Mouse (Mus musculus): Measurements from ENCODE around the gene Gm20716.
"Not testable (repeated sequence)": the region's sequence is repeated elsewhere in the genome, so short reads cannot be mapped to it uniquely, and the experiment has no call there.

Gm20716 gene

DNA sequence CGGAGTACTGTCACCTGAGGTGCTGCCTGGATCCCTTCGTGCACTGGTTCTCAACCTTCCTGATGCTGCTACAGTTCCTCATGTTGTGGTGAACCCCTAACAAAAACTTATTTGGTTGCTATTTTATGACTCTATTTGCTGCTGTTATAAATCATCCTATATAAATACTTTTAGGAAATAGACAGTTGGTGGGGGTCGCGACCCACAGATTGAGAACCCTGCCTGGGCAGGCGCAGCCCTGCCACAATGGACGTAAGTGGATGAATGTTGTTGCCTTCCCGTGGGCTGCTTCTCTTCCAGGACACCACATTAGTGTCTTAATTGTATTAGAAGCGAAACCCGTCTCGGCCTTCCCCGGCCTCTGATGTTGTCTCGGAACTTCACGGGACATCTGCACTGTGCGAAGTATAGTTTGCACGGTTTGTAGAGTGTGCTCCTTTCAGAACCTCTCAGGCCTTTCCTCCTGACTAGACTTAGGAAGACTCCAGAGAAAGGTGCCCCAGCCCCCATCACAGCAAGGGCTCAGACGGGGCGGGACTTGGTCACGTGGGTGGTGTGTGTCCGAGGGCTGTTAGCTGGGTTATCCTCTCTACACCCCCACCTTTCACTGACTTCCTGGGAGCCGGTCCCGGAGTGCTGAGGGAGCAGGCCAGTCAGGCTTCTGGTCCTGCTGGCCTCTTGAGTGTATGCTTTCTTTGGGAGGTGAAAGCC lies 63.3 kb downstream of the Gm20716 start:
- no peak for DNase-seq (ENCODE audit: low spot score)

DNA sequence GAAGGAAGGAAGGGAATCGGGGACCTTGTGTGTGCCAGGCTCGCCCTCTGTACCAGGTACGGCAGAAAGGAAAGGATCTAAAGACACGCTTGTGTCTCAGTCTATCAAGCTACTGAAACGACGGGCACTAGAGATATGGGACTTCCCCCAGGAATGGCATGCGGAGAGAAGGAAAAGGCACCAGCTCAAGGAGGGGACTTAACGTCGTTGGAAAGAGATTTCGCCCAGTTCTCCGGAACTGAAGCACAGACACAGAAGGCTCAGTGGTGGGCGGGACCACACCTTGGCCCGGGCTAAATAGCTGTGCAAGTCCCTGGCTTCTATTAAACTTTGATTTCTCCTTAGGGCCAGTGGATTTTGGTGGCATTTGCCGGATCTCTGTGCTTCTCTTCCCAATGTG lies 68.2 kb downstream of the Gm20716 start:
- no peak for DNase-seq (ENCODE audit: low spot score)

DNA sequence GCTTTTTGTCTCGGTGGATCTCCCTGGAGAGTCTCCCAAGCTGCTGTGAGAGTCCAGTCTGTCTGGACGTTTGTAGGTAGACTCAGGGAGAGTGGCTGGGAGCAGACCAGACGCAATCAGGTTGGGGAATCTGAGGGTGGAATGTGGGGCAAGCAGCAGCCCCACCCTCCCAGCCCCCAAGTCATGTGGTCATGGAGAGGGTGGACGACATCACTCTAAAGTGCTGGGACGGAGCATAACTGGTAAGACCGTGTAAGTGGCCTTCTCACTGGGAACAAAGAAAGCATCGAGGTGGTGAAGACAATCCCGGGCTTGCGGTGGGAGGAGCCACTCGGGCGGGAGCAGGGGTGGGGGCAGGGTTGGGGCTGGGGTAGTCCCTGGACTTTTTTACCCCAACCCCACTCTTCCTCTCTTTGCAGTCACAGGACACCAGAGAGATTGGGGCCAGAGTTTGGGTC lies 68.6 kb downstream of the Gm20716 start:
- no peak for DNase-seq (ENCODE audit: low spot score)

DNA sequence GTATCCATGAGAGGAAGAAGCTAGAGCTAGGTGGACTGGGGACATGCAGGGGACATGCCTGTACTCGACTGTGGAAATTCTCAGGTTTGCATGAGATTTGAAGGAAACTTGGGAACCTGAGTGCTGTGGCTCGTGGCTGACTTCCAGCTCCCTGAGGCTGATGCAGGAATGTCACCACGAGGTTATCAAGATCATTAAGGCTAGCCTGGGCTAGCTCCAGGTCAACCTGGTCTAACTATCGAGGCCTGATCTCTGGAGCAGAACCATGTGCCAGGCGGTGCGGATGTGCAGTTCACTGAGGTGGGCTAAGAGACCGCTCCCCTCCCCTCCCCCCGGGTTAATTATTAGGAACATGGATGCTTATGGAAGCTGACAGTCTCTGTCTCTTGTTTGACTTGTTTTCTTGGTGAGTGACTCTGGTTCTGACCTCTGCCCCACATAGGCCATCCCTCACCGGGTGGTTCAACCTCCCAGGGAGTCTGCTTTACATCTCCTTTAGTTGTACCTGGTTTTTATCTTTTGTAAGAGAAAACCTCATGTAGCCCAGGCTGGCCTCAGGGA lies 69.7 kb downstream of the Gm20716 start:
- no peak for DNase-seq (ENCODE audit: low spot score)

DNA sequence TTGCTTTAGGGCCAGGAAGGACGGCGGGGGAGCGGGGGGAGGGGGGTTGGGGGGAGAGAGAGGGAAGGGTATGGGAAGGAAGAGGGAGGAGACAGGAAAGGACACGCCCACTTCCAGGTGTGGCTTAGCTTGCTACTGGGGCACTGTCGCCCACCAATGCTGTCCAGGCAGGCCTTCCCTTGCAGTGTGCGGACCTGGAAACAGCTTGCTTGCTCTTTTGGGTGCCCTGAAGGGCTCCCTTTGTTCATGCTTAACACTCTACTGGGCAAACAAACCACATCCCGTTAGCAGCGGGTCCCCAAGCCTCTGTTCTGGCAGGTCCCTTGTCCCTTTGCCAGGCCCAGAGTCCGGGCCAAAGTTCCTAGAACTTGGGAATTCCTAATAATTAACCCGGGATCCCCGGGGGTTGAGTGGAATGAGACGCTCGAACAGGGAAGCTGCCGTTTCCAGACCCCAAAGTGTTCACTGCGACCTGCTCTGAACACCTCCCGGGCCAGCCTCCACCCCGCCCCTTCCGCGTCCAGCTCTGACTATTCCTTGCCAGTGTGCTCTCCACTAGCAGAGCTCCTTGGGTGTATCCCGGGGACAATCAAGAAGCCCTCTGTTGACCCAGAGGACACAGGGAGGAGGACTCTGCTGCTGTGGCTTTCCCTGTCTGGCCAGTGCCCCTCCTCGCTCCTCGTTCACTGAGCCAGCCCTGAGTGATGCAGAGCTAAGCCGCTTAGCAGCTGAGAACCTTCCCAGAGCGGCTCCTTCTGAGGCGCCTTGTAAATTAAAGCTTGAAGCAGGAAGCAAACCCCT lies 71.1 kb downstream of the Gm20716 start:
- no peak for DNase-seq (ENCODE audit: low spot score)

DNA sequence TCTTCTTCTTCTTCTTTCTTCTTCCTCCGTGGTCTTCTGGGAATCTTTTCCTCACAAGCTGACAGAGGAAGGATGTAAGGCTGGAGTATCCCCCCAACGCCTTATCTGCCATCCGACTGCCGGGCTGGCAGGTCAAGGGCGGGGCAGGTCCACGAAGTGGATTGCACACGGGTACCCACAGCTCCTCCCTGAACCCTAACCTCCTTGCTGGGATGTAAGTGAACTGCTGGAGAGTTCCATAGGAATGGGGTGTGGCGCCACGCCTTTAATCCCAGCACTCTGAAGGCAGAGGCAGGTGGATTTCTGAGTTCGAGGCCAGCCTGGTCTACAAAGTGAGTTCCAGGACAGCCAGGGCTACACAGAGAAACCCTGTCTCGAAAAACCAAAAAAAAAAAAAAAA lies 72.2 kb downstream of the Gm20716 start:
- not testable (repeated sequence) for DNase-seq (ENCODE audit: low spot score)

DNA sequence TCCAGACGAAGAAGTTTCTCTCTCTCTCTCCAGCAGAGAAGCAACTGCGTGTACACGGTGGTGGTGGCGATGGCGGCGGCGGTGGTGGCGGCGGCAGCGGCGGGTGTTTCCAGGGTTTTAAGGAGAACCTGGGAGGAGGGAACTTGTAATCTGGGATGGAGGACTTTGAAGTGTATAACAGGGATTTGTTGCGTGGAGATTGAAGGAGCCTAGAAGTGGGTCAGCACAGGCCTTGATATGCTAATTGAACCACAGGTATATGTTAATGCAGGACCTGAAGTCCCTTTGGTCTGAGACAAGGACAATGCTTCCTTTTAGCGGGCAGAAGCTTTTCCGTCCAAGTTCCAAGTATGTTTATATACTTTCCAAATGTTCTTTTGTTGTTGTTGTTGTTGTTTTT lies 73.8 kb downstream of the Gm20716 start:
- no peak for DNase-seq (ENCODE audit: low spot score)

DNA sequence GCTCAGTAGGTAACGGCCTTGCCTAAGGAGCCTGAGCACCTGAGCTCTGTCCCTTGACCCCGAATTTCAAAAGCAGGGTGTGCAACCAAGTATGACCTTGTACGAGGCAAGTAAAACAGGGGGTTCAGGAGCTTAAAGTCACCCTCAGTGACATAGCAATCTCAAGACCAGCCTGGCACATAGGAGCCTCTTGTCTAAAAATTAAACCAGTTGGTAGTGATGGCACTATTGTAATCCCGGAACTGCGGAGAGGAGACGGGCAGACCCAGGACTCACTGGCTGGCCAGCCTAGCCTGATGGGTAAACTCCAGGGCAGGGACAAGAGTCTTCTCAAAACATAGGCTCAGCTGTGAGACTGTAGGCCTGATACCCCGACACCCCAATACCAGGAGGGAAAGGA lies 74.5 kb downstream of the Gm20716 start:
- no peak for DNase-seq (ENCODE audit: low spot score)

DNA sequence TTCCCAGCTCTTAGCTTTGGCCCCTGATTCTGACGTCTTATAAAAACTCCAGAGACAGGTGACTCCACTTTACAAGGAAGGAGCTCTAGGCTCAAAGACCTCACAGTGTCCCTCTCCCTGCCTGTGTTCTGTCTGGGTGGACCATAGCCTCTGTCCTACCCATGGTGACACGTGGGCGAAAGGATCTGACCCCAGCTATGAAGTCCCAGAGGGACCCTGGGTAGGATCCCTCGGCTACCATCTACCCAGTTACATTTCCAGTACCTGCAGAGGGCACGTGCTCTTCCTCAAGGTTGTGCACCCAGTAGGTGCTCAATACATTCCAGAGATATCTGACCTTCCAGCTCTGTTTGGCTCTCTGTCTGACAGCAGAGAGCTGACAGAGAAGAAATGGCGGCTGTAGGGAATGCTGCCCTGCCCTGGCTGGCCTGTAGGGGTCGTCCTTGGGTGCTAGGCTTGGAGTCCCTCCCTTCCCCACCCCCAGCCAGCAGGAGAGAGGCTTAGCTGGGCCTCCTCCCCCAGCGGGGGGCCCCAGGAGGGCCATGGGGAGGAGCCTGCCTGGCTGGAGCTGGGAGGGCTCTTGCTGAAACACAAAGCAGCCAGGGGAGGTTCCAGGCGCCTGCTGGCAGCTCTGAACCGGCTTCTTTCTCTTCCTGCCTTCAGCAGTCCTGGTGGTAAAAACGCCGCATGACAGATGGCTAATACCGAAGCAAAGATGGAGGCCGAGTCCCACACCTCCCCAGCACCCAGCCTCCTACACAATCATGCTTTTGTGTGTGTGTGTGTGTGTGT lies 75.9 kb downstream of the Gm20716 start:
- DNase-seq (ENCODE audit: low spot score) = peak; percentile 63

DNA sequence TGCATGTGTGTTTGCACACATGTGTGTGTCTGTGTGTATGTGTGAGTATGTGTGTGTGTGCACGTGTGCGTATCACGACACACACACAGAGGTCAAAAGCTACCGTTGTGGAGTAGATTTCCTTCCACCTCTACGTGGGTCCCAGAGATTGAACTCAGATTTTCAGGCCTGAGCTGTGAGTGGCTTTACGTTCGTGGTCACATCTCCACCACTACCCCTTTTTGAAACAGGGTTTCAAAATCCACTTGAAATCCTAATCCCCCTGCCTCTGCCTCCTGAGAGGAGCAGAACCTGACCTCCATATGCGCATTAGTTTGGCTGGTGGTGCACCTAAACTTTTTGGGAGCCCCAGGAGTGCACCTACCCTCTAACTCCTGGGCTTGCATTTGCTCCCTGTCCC lies 80.9 kb downstream of the Gm20716 start:
- no peak for DNase-seq (ENCODE audit: low spot score)

DNA sequence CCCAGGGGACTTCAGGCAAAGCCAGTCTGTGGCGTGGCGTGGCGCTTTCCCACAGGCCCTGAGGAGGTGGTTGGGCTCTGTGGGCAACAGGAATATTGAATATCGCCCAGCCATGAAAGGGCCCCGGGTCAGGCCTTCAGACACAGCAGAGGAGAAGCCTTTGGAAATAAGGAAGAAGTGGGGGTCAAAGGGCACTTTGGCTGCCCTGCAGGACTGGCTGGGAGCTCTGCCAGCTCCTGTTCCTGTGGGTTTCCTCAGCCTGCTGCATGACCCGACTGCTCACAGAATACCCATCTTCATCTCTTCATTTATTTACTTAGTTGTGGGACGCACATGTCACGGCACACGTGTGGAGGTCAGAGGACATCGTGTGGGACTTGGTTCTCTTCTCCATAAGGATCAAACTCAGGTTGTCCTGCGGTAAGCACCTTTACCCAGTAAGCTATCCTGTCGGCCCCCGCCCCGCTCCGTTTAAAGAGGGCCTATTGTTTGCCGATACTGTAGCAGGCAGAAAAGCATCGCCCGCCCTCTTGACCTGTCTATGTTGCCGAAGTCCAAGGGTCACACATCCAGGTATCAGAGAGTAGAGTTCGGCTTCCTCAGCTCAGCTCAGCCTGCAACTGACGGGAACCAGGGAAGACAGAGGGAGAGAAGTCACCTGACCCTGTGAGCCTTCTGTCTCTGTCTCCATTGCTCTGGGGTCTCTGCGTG lies 82.3 kb downstream of the Gm20716 start:
- DNase-seq (ENCODE audit: low spot score) = no peak

DNA sequence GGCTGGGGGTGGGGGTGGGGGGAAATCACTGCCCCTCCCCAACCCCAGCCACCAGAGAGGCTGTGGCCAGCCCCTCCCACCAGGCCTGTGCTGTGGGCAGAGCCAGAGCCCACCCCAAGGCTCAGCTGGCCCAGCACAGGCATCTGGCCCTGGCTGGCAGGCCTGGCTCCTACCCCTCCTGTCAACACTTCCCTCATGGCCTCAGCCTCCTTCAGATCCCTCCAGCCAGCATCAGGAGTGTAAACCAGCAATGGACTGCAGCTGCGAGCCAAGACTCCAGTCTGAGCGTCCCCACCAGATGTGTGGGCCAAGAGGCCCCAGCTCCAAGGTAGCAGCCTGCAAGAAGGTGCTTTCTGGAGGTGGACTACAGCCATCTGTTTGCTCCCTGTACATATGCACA lies 84.7 kb downstream of the Gm20716 start:
- no peak for DNase-seq (ENCODE audit: low spot score)

DNA sequence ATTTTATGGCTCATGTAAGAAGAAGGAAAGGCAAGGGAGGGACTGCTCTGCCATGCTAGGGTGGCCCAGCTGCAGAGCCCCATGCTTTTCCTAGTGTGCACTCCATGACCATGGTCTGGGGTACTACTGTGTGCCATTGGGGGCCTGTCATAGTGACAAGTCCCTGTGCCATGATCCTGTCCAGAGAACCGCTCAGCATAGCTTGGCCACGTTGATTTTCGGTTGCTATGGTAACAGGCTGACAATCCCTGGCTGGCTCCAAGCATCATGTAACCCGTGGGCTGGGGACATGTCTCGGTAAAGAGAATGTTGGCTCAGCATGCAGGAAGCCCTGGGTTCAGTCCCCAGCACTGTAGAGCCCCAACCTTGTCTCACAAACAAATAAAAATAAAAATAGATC lies 86.4 kb downstream of the Gm20716 start:
- no peak for DNase-seq (ENCODE audit: low spot score)

DNA sequence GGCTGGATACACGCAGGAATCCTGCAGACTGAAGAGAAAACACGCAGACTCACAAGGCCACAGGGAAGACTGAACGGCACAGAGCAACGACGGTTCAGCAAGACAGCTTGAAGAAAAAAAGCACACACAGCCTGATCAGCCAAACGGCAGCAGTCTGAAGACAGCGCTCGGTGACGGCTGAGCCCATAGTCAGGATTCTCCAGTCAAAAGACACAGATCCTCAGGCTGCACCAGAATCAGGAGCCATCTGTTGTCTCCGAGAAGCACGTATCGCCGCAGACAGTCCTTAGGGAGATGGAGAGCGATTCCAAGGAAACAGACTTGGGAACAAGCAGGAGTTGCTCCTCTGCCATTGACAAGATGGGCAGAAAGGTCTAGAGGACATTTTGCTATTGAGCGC lies 93.0 kb downstream of the Gm20716 start:
- DNase-seq (ENCODE audit: low spot score) = no peak
